Mouse (Mus musculus) heart, adult 11 months (tissue): ENCODE data around the gene Orm3.

Experiments used
- DNase-seq: peaks from one replicate; pipeline ENCODE4 v3.0.0; 2022

The Orm3 gene

DNA sequence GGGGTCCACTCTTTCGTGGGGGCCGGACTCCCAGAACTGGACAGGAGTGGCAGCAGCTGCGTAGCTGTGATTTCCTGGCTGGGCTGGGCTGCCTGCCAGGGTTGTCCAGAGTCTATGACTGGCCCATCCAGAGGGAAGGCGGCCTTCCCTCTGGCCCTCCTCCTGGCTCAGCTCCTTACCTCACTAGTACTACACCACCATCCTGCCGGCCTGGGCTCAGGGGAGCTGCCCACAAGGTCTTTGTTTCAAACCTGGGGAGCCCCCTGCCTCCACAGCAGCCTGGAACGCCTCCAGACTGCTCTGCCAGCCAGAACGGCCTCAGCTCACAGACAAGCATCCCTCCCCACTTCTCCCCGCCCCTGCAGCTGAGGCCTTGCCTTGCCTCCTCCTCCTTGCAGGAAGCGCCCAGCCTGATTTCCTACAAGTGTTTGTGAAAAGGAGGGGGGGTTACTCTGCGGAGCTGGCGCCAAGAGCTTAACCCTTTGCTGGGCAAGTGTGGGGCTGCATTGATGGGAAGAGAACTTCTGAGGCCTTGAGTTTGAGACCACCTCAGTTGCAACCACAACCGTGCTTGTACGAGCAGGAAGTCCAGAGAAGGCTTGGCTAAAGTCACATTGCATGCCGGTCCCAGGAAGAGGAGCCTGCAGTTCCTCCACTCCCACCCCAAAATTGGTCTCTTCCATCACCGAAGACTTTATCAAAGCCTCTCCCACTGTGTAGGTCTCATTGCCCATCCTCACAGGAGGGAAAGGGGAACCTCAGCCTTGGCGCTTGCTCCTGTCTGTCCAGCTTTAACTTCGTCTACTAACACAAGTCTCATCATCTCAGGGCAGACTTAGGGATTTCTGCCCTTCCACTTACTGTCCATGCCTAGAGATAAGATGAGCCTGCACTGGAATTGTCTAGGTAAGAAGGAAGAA, 47.3 kb downstream of the Orm3 start, which contains the start of gene Akna:
Akna (minus strand) TSS at position 315 of the 920 bp plus-strand sequence.
- peak; percentile 100 for DNase-seq

DNA sequence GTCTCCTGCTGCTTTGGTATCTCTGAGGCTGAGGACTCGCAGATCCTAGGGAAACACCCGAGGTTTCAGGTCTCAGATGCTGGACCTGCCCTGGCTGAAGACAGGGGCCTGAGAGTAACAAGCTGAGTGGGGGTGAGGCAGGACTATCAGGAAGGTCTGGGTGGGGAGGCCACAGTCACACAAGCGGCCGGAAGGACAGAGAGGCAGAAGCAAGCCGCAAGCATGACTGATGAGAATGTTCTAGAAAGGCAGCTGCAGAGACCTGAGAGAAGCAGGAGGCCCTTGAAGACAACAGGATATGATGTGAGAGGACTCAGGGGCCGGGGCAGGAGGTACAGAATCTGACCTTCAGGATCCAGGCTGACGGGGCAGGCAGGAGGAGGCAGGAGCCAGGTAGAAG, 48.2 kb downstream of the Orm3 start:
- DNase-seq = peak; percentile 96

DNA sequence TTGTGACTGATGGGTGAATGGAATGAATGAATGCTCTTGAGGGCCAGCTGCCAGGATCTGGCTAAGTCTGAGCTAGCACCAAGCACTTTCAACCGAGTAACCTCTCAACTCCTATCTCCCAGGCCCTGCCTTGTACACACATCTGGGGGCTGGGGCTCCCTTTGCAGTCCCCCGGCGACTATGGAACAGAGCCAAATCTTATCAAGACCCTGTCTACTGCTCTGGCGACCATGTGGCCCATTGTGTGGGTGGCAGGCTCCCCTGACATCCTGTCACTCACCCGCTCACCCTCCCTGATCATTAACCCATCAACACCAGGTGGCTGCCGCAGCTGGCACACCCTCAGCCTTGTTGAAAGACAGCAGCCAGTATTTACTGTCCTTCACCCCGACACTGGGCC, 49.1 kb downstream of the Orm3 start:
- DNase-seq = peak; percentile 94

DNA sequence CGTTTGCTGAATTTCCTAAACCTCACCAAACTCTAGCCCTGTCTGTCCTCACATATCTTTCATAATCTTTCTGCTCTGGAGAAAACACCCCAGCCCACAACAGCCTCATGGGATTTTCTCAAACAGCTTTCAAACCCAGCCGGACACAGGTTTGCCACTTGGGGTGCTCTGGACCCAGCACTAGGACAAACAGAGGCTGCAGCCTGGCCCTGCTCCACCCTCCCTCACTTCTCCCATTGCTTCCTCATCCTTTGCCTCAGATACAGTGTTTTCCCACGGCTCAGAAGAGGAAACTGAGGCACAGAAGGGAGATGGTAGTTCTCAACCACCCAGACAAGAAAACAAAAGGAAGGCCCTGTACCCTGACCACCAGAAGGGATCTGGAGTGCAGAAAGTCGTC, 49.7 kb downstream of the Orm3 start:
- peak; percentile 92 for DNase-seq

DNA sequence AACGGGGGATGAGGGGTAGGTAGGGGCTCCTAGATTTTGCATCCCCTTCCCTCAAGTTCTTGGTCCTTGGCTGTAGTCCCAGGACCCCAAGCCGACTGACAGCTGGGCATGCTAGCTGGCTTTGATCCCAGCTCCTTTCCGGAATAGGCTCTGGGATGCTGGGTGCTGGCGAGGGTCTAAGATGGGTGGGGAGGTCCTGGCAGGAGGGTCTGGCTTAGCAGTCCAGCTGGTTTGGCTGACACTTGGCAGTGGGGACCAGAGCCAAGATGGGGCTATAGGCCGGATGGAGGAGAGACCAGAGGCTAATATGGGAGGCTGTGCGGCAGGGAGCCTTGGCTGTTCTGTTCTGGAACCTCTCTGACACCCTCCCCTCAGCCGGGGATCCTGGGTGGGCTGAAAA, 52.3 kb downstream of the Orm3 start:
- peak; percentile 95 for DNase-seq

DNA sequence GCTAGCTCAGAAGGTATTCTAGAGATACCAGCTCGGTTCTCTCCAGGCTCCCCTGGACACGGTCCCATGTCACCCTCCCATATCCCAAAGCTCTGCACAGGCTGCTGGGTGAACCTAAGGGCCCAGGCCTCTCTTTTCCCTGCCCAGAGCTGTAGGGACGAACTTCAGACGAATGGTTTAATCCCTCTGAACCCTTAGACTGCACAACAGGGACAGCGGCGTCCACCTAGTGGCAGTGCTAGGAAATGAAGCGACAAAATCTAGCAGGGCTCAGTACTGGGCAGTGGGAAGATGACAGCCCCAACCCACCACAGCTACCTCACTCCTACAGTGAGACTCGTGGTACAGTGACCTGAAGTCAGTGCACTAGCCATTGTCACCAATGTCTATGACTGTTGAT, 52.7 kb downstream of the Orm3 start:
- DNase-seq = peak; percentile 96
